Mouse (Mus musculus) monocyte, adult 59 days (primary cell): ENCODE measurements around the gene Klhdc2. TPM values are rescaled to one million over a fixed set of nuclear protein-coding genes. Genes with fewer than 3 reads are reported as not detected.

Experiments
- total RNA-seq, 2 experiments: library from RNA; stranded (reverse); gene quantifications; one replicate each; pipeline ENCODE4 v1.2.4; 2023

Gene Klhdc2
- total RNA-seq = 10 to 100 TPM; 20.8 to 22.3 TPM

GRCm38 (mm10) chr12:69296511-69297410 lies at the start of gene Klhdc2:
Gene Klhdc2, plus strand, starts transcription at chr12:69296681.

DNA sequence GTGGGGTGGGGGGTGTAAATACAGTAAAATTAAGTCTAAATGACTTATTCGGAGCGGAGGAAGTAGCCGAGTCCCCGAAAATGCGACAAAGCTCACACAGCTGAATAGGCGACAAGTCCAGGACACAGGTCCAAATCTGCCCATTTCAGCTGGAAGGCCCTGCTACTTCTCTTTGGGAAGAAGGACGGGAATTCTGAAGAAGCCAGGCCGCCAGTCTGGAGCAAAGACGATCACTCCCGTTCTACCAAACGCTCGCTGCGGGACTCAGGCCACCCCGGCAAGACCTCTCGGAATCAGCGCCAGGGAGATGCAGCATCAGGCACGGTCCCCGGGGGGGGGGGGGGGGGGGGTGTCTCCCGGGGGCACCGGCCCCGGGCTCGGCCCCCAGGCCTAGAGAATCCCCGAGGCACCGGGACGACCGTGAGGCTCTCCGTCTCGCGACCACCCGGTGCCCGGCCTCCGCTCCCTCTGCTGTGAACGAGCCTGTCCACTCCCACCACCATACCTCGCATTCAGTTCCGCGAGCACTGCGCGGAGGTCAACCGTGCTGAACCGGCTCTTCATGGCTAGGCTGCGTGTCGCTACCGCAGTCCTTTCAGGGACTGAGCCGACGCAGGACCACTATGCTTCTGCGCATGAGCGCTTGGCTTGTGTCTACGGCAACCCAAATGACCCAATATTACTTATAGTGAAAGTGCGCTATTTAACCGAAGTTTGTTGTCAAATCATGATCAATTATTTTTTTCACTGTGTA lies 60.2 kb downstream of the Klhdc2 start, which contains the start of gene Nemf:
TSS of gene Nemf (minus strand) at position 620 of the 754 bp plus-strand sequence.

Other genes starting within 250 kb of the Klhdc2 start
- 1,000 to 10,000 TPM; 2,811 to 3,619 TPM for gene Rps29, start 137.5 kb upstream of the Klhdc2 start, total RNA-seq
- not detected for gene Lrr1, start 127.9 kb upstream of the Klhdc2 start, total RNA-seq
- 100 to 1,000 TPM; 460 to 521 TPM for gene Rpl36al, start 112.6 kb upstream of the Klhdc2 start, total RNA-seq
- 10 to 100 TPM; 54.5 to 55.0 TPM for gene Mgat2, start 112.5 kb upstream of the Klhdc2 start, total RNA-seq
- gene Gm49383, start 99.6 kb upstream of the Klhdc2 start, total RNA-seq = 1 to 10 TPM; 3.2 to 6.0 TPM
- under 1 TPM; 0.73 to 0.76 TPM for gene Dnaaf2, start 98.3 kb upstream of the Klhdc2 start, total RNA-seq
- gene Gm49384, start 92.4 kb upstream of the Klhdc2 start, total RNA-seq = 1 to 10 TPM; 3.6 to 3.9 TPM
- gene Pole2, start 68.5 kb upstream of the Klhdc2 start, total RNA-seq = 1 to 10 TPM; 2.7 to 4.6 TPM
- 1 to 10 TPM; 2.9 to 4.9 TPM for gene Klhdc1, start 55.5 kb upstream of the Klhdc2 start, total RNA-seq
- 10 to 100 TPM; 58.9 to 67.5 TPM for gene Nemf, start 60.5 kb downstream of the Klhdc2 start, total RNA-seq
- gene Arf6, start 75.5 kb downstream of the Klhdc2 start, total RNA-seq = 100 to 1,000 TPM; 220 to 221 TPM
- gene Gm9887, start 75.8 kb downstream of the Klhdc2 start, total RNA-seq = 1 to 10 TPM; 2.9 to 3.4 TPM